Mouse (Mus musculus): Measurements from ENCODE around the gene Prrc2b.

- TF ChIP-seq CTCF (IDR thresholded peaks at IDR 0.05; ENCODE audit: control insufficient read depth, insufficient read depth, low read length): no peak
- no peak for TF ChIP-seq POLR2A (IDR thresholded peaks at IDR 0.05; ENCODE audit: borderline replicate concordance, control insufficient read depth, low read depth, low read length)
Measured at GRCm38 (mm10) chr2:32103557-32103956, 47.3 kb upstream of the Prrc2b start.
